Mouse (Mus musculus): Measurements from ENCODE around the gene Nkpd1. TPM values are rescaled to one million over a fixed set of nuclear protein-coding genes. Genes with fewer than 3 reads are reported as not detected.

The Nkpd1 gene
- not detected for polyA plus RNA-seq (2014; fragmentation: Illumina TruSeq; extraction: RNeasy Lipid Tissue Mini Kit (QIAGEN cat#74804); ENCODE audit: low read depth, low replicate concordance)

GRCm38 (mm10) chr7:19517652-19518365, at the start of gene Nkpd1:
Nkpd1 (plus strand) TSS chr7:19517838.

GRCm38 (mm10) chr7:19508150-19508923, 9.3 kb upstream of the Nkpd1 start, which contains the start of the genes Bloc1s3 and Trappc6a:
Bloc1s3 (minus strand) TSS chr7:19508367.
Trappc6a (plus strand) TSS chr7:19508395.

GRCm38 (mm10) chr7:19562643-19563410, 45.2 kb downstream of the Nkpd1 start, which contains the start of gene Ppp1r37:
Ppp1r37 (minus strand) TSS chr7:19563076.

Other genes starting within 250 kb of the Nkpd1 start
- gene Vasp, start 246.0 kb upstream of the Nkpd1 start, polyA plus RNA-seq (2014; fragmentation: Illumina TruSeq; extraction: RNeasy Lipid Tissue Mini Kit (QIAGEN cat#74804); ENCODE audit: low read depth, low replicate concordance): 50.9 TPM
- not detected for gene Ppm1n, start 237.8 kb upstream of the Nkpd1 start, polyA plus RNA-seq (2014; fragmentation: Illumina TruSeq; extraction: RNeasy Lipid Tissue Mini Kit (QIAGEN cat#74804); ENCODE audit: low read depth, low replicate concordance)
- 0.62 TPM for gene Rtn2, start 235.2 kb upstream of the Nkpd1 start, polyA plus RNA-seq (2014; fragmentation: Illumina TruSeq; extraction: RNeasy Lipid Tissue Mini Kit (QIAGEN cat#74804); ENCODE audit: low read depth, low replicate concordance)
- gene Fosb, start 207.8 kb upstream of the Nkpd1 start, polyA plus RNA-seq (2014; fragmentation: Illumina TruSeq; extraction: RNeasy Lipid Tissue Mini Kit (QIAGEN cat#74804); ENCODE audit: low read depth, low replicate concordance): 0.28 TPM
- gene Ercc1, start 173.1 kb upstream of the Nkpd1 start, polyA plus RNA-seq (2014; fragmentation: Illumina TruSeq; extraction: RNeasy Lipid Tissue Mini Kit (QIAGEN cat#74804); ENCODE audit: low read depth, low replicate concordance): 0.92 TPM
- 0.87 TPM for gene Cd3eap, start 158.4 kb upstream of the Nkpd1 start, polyA plus RNA-seq (2014; fragmentation: Illumina TruSeq; extraction: RNeasy Lipid Tissue Mini Kit (QIAGEN cat#74804); ENCODE audit: low read depth, low replicate concordance)
- gene Ppp1r13l, start 158.1 kb upstream of the Nkpd1 start, polyA plus RNA-seq (2014; fragmentation: Illumina TruSeq; extraction: RNeasy Lipid Tissue Mini Kit (QIAGEN cat#74804); ENCODE audit: low read depth, low replicate concordance): 1.0 TPM
- 0.67 TPM for gene Ercc2, start 135.8 kb upstream of the Nkpd1 start, polyA plus RNA-seq (2014; fragmentation: Illumina TruSeq; extraction: RNeasy Lipid Tissue Mini Kit (QIAGEN cat#74804); ENCODE audit: low read depth, low replicate concordance)
- gene Klc3, start 113.7 kb upstream of the Nkpd1 start, polyA plus RNA-seq (2014; fragmentation: Illumina TruSeq; extraction: RNeasy Lipid Tissue Mini Kit (QIAGEN cat#74804); ENCODE audit: low read depth, low replicate concordance): not detected
- not detected for gene Ckm, start 113.1 kb upstream of the Nkpd1 start, polyA plus RNA-seq (2014; fragmentation: Illumina TruSeq; extraction: RNeasy Lipid Tissue Mini Kit (QIAGEN cat#74804); ENCODE audit: low read depth, low replicate concordance)
- 1.4 TPM for gene Mark4, start 59.0 kb upstream of the Nkpd1 start, polyA plus RNA-seq (2014; fragmentation: Illumina TruSeq; extraction: RNeasy Lipid Tissue Mini Kit (QIAGEN cat#74804); ENCODE audit: low read depth, low replicate concordance)
- 2.0 TPM for gene Exoc3l2, start 54.5 kb upstream of the Nkpd1 start, polyA plus RNA-seq (2014; fragmentation: Illumina TruSeq; extraction: RNeasy Lipid Tissue Mini Kit (QIAGEN cat#74804); ENCODE audit: low read depth, low replicate concordance)
- gene Bloc1s3, start 9.5 kb upstream of the Nkpd1 start, polyA plus RNA-seq (2014; fragmentation: Illumina TruSeq; extraction: RNeasy Lipid Tissue Mini Kit (QIAGEN cat#74804); ENCODE audit: low read depth, low replicate concordance): 2.0 TPM
- gene Trappc6a, start 9.4 kb upstream of the Nkpd1 start, polyA plus RNA-seq (2014; fragmentation: Illumina TruSeq; extraction: RNeasy Lipid Tissue Mini Kit (QIAGEN cat#74804); ENCODE audit: low read depth, low replicate concordance): not detected
- 0.43 TPM for gene Ppp1r37, start 45.2 kb downstream of the Nkpd1 start, polyA plus RNA-seq (2014; fragmentation: Illumina TruSeq; extraction: RNeasy Lipid Tissue Mini Kit (QIAGEN cat#74804); ENCODE audit: low read depth, low replicate concordance)
- gene Zfp296, start 59.4 kb downstream of the Nkpd1 start, polyA plus RNA-seq (2014; fragmentation: Illumina TruSeq; extraction: RNeasy Lipid Tissue Mini Kit (QIAGEN cat#74804); ENCODE audit: low read depth, low replicate concordance): not detected
- gene Gemin7, start 59.8 kb downstream of the Nkpd1 start, polyA plus RNA-seq (2014; fragmentation: Illumina TruSeq; extraction: RNeasy Lipid Tissue Mini Kit (QIAGEN cat#74804); ENCODE audit: low read depth, low replicate concordance): 12.5 TPM
- gene Clasrp, start 86.6 kb downstream of the Nkpd1 start, polyA plus RNA-seq (2014; fragmentation: Illumina TruSeq; extraction: RNeasy Lipid Tissue Mini Kit (QIAGEN cat#74804); ENCODE audit: low read depth, low replicate concordance): 3.3 TPM
- 0.39 TPM for gene Relb, start 111.6 kb downstream of the Nkpd1 start, polyA plus RNA-seq (2014; fragmentation: Illumina TruSeq; extraction: RNeasy Lipid Tissue Mini Kit (QIAGEN cat#74804); ENCODE audit: low read depth, low replicate concordance)
- 17.7 TPM for gene Clptm1, start 147.2 kb downstream of the Nkpd1 start, polyA plus RNA-seq (2014; fragmentation: Illumina TruSeq; extraction: RNeasy Lipid Tissue Mini Kit (QIAGEN cat#74804); ENCODE audit: low read depth, low replicate concordance)
- gene Apoc2, start 160.1 kb downstream of the Nkpd1 start, polyA plus RNA-seq (2014; fragmentation: Illumina TruSeq; extraction: RNeasy Lipid Tissue Mini Kit (QIAGEN cat#74804); ENCODE audit: low read depth, low replicate concordance): not detected
- gene Gm44805, start 163.6 kb downstream of the Nkpd1 start, polyA plus RNA-seq (2014; fragmentation: Illumina TruSeq; extraction: RNeasy Lipid Tissue Mini Kit (QIAGEN cat#74804); ENCODE audit: low read depth, low replicate concordance): not detected
- not detected for gene Apoc4, start 163.6 kb downstream of the Nkpd1 start, polyA plus RNA-seq (2014; fragmentation: Illumina TruSeq; extraction: RNeasy Lipid Tissue Mini Kit (QIAGEN cat#74804); ENCODE audit: low read depth, low replicate concordance)
- gene Apoc1, start 174.8 kb downstream of the Nkpd1 start, polyA plus RNA-seq (2014; fragmentation: Illumina TruSeq; extraction: RNeasy Lipid Tissue Mini Kit (QIAGEN cat#74804); ENCODE audit: low read depth, low replicate concordance): 9.0 TPM
- 3.0 TPM for gene Apoe, start 181.3 kb downstream of the Nkpd1 start, polyA plus RNA-seq (2014; fragmentation: Illumina TruSeq; extraction: RNeasy Lipid Tissue Mini Kit (QIAGEN cat#74804); ENCODE audit: low read depth, low replicate concordance)
- gene Tomm40, start 197.6 kb downstream of the Nkpd1 start, polyA plus RNA-seq (2014; fragmentation: Illumina TruSeq; extraction: RNeasy Lipid Tissue Mini Kit (QIAGEN cat#74804); ENCODE audit: low read depth, low replicate concordance): 0.38 TPM
- 7.8 TPM for gene Nectin2, start 232.6 kb downstream of the Nkpd1 start, polyA plus RNA-seq (2014; fragmentation: Illumina TruSeq; extraction: RNeasy Lipid Tissue Mini Kit (QIAGEN cat#74804); ENCODE audit: low read depth, low replicate concordance)

Measured in testis, adult 10 weeks (tissue).